Mouse (Mus musculus) intestine, embryonic 15.5 days (tissue): ENCODE results near the gene Lrrc66. TPM values are rescaled to one million over a fixed set of nuclear protein-coding genes. Genes with fewer than 3 reads are reported as not detected.
"Not testable (repeated sequence)": the region's sequence is repeated elsewhere in the genome, so short reads cannot be mapped to it uniquely, and the experiment has no call there.

ENCODE experiments used
- ATAC-seq: fragments of 200-750 bp; cut with Nextera tagmentation; 2 replicates; pipeline ENCODE4 v1.8.0; 2017; ENCODE audit warnings: moderate TSS enrichment, moderate library complexity
- H3K27ac ChIP-seq: fragments of 300-500 bp; sonication (generic); 2 replicates; pipeline ENCODE4 v1.5.1; 2015; ENCODE audit warnings: mild to moderate bottlenecking, inconsistent platforms
- H3K27me3 ChIP-seq: fragments of 300-500 bp; sonication (generic); replicated peaks from 2 replicates; pipeline ENCODE4 v1.6.1; 2015; ENCODE audit warnings: inconsistent platforms
- H3K36me3 ChIP-seq: fragments of 300-500 bp; sonication (generic); 2 replicates; pipeline ENCODE4 v1.6.1; 2015; ENCODE audit warnings: inconsistent platforms
- H3K4me1 ChIP-seq: fragments of 300-500 bp; sonication (generic); replicated peaks from 2 replicates; pipeline ENCODE4 v1.6.1; 2015; ENCODE audit warnings: inconsistent platforms
- H3K4me2 ChIP-seq: fragments of 300-500 bp; sonication (generic); replicated peaks from 2 replicates; pipeline ENCODE4 v1.6.1; 2015; ENCODE audit warnings: mild to moderate bottlenecking, inconsistent platforms
- H3K4me3 ChIP-seq: fragments of 300-500 bp; sonication (generic); replicated peaks from 2 replicates; pipeline ENCODE4 v1.5.1; 2015; ENCODE audit warnings: inconsistent platforms
- H3K9ac ChIP-seq: fragments of 300-500 bp; sonication (generic); 2 replicates; pipeline ENCODE4 v1.6.1; 2015; ENCODE audit warnings: inconsistent platforms
- H3K9me3 ChIP-seq: fragments of 300-500 bp; sonication (generic); 2 replicates; pipeline ENCODE4 v1.6.1; 2016; ENCODE audit warnings: inconsistent platforms
- WGBS: fragments of 180-500 bp; shearing (Covaris S2); methylation state at CpG from one replicate; pipeline ENCODE4 v1.1.7; 2015; 5-methylcytosine and 5-hydroxymethylcytosine counted together
- polyA plus RNA-seq: library from polyadenylated mRNA; unstranded; fragments of >200 nt; fragmentation: Nextera tagmentation; extraction: Ambion mirVana; gene quantifications from 2 replicates; pipeline ENCODE4 v1.2.1, GENCODE M21; 2015

Gene Lrrc66
- polyA plus RNA-seq, 1 experiment from 2014 or later: 5.5 TPM

- WGBS: 88% methylated on average over 6 of the region's 6 CpGs
- no peak overlapping the region for H3K9ac ChIP-seq
- no peaks in the 10 kb centered on the region for H3K27me3 ChIP-seq
- H3K36me3 ChIP-seq: no peaks in the 10 kb centered on the region
- no peak for ATAC-seq
- no peak overlapping the region for H3K4me3 ChIP-seq
- no peak overlapping the region for H3K4me2 ChIP-seq
- H3K27ac ChIP-seq: no peak overlapping the region
- H3K4me1 ChIP-seq: no peaks in the 10 kb centered on the region
- H3K9me3 ChIP-seq: no peaks in the 10 kb centered on the region
These were observed 27.8 kb downstream of the Lrrc66 start for GRCm38 (mm10) chr5:73604542-73604941.

- 73% methylated on average over 3 of the region's 3 CpGs for WGBS
These were observed 29.5 kb downstream of the Lrrc66 start for GRCm38 (mm10) chr5:73602865-73603264.

GRCm38 (mm10) chr5:73601361-73601763, 31.0 kb downstream of the Lrrc66 start:
- H3K4me1 ChIP-seq: no peaks in the 10 kb centered on the region

More at GRCm38 (mm10) chr5:73602865-73603264, 29.5 kb downstream of the Lrrc66 start:
- H3K9me3 ChIP-seq: no peaks in the 10 kb centered on the region
- H3K4me1 ChIP-seq: no peaks in the 10 kb centered on the region
- no peaks in the 10 kb centered on the region for H3K27me3 ChIP-seq
- H3K9ac ChIP-seq: no peak overlapping the region
- H3K27ac ChIP-seq: no peak overlapping the region
- H3K4me3 ChIP-seq: no peak overlapping the region
- no peaks in the 10 kb centered on the region for H3K36me3 ChIP-seq
- H3K4me2 ChIP-seq: no peak overlapping the region
- ATAC-seq: no peak

GRCm38 (mm10) chr5:73599991-73600390, 32.3 kb downstream of the Lrrc66 start:
- WGBS: 78% methylated on average over 2 of the region's 2 CpGs
- Histone ChIP-seq H3K9ac (no peak overlapping the region), H3K36me3 (no peaks in the 10 kb centered on the region), H3K27me3 (no peaks in the 10 kb centered on the region), H3K27ac (no peak overlapping the region), H3K4me3 (no peak overlapping the region), H3K4me1 (no peaks in the 10 kb centered on the region), H3K9me3 (no peaks in the 10 kb centered on the region), H3K4me2 (no peak overlapping the region)
- ATAC-seq: no peak

More at GRCm38 (mm10) chr5:73601361-73601763, 31.0 kb downstream of the Lrrc66 start:
- Histone ChIP-seq H3K36me3 (no peaks in the 10 kb centered on the region), H3K4me2 (no peak overlapping the region), H3K9ac (no peak overlapping the region), H3K27me3 (no peaks in the 10 kb centered on the region), H3K4me3 (no peak overlapping the region), H3K9me3 (no peaks in the 10 kb centered on the region), H3K27ac (no peak overlapping the region)
- WGBS: 77% methylated on average over 8 of the region's 8 CpGs
- ATAC-seq: no peak

GRCm38 (mm10) chr5:73598943-73599695, 33.2 kb downstream of the Lrrc66 start:
- WGBS: 66% methylated on average over 5 of the region's 5 CpGs
- no peak for ATAC-seq
- no peaks in the 10 kb centered on the region for H3K9me3 ChIP-seq
- no peaks in the 10 kb centered on the region for H3K4me1 ChIP-seq
- H3K27ac ChIP-seq: no peak overlapping the region
- no peak overlapping the region for H3K4me2 ChIP-seq
- no peaks in the 10 kb centered on the region for H3K36me3 ChIP-seq
- H3K4me3 ChIP-seq: no peak overlapping the region
- no peak overlapping the region for H3K9ac ChIP-seq
- no peaks in the 10 kb centered on the region for H3K27me3 ChIP-seq

GRCm38 (mm10) chr5:73587119-73587518, 45.2 kb downstream of the Lrrc66 start:
- no peak overlapping the region for H3K4me3 ChIP-seq
- peak; percentile 76 for ATAC-seq
- H3K9ac ChIP-seq: no peak overlapping the region
- no peaks in the 10 kb centered on the region for H3K4me1 ChIP-seq
- no peaks in the 10 kb centered on the region for H3K36me3 ChIP-seq
- WGBS: 49% methylated on average over 3 of the region's 3 CpGs
- H3K9me3 ChIP-seq: no peaks in the 10 kb centered on the region
- H3K4me2 ChIP-seq: no peak overlapping the region
- H3K27me3 ChIP-seq: no peaks in the 10 kb centered on the region
- no peak overlapping the region for H3K27ac ChIP-seq

GRCm38 (mm10) chr5:73586597-73586996, 45.7 kb downstream of the Lrrc66 start:
- Histone ChIP-seq H3K36me3 (no peaks in the 10 kb centered on the region), H3K9me3 (no peaks in the 10 kb centered on the region), H3K27me3 (no peaks in the 10 kb centered on the region), H3K4me2 (no peak overlapping the region), H3K27ac (no peak overlapping the region), H3K9ac (no peak overlapping the region), H3K4me3 (no peak overlapping the region), H3K4me1 (no peaks in the 10 kb centered on the region)
- no peak for ATAC-seq
- WGBS: 45% methylated on average over 4 of the region's 4 CpGs

- no peaks in the 10 kb centered on the region for H3K9me3 ChIP-seq
- no peak overlapping the region for H3K4me3 ChIP-seq
- no peak for ATAC-seq
- H3K36me3 ChIP-seq: no peaks in the 10 kb centered on the region
- no peaks in the 10 kb centered on the region for H3K4me1 ChIP-seq
- H3K27me3 ChIP-seq: no peaks in the 10 kb centered on the region
- H3K9ac ChIP-seq: no peak overlapping the region
- WGBS: 48% methylated on average over 7 of the region's 7 CpGs
- no peak overlapping the region for H3K27ac ChIP-seq
- no peak overlapping the region for H3K4me2 ChIP-seq
These were observed 46.9 kb downstream of the Lrrc66 start for GRCm38 (mm10) chr5:73585212-73586115.

- H3K4me2 ChIP-seq, H3K27ac ChIP-seq, ATAC-seq, H3K4me3 ChIP-seq, H3K4me1 ChIP-seq, H3K27me3 ChIP-seq, H3K36me3 ChIP-seq, H3K9me3 ChIP-seq, H3K9ac ChIP-seq: not testable (repeated sequence)
- WGBS: 79% methylated on average over 6 of the region's 6 CpGs
These were observed 48.3 kb downstream of the Lrrc66 start for GRCm38 (mm10) chr5:73584011-73584410.

GRCm38 (mm10) chr5:73578131-73578530, 54.2 kb downstream of the Lrrc66 start:
- Histone ChIP-seq H3K36me3 (no peaks in the 10 kb centered on the region), H3K27ac (no peak overlapping the region), H3K9ac (no peak overlapping the region), H3K9me3 (no peaks in the 10 kb centered on the region), H3K27me3 (no peaks in the 10 kb centered on the region), H3K4me3 (no peak overlapping the region), H3K4me2 (no peak overlapping the region), H3K4me1 (no peaks in the 10 kb centered on the region)
- 88% methylated on average over 3 of the region's 3 CpGs for WGBS
- ATAC-seq: no peak

GRCm38 (mm10) chr5:73576708-73577107, 55.6 kb downstream of the Lrrc66 start:
- no peaks in the 10 kb centered on the region for H3K4me1 ChIP-seq
- no peak overlapping the region for H3K9ac ChIP-seq
- H3K4me3 ChIP-seq: no peak overlapping the region
- ATAC-seq: no peak
- no peaks in the 10 kb centered on the region for H3K27me3 ChIP-seq
- H3K9me3 ChIP-seq: no peaks in the 10 kb centered on the region
- H3K27ac ChIP-seq: no peak overlapping the region
- 72% methylated on average over 7 of the region's 7 CpGs for WGBS
- no peaks in the 10 kb centered on the region for H3K36me3 ChIP-seq
- H3K4me2 ChIP-seq: no peak overlapping the region

GRCm38 (mm10) chr5:73574616-73575015, 57.7 kb downstream of the Lrrc66 start:
- no peak overlapping the region for H3K4me2 ChIP-seq
- no peak overlapping the region for H3K27ac ChIP-seq
- no peak for ATAC-seq
- no peaks in the 10 kb centered on the region for H3K9me3 ChIP-seq
- H3K4me3 ChIP-seq: no peak overlapping the region
- H3K27me3 ChIP-seq: no peaks in the 10 kb centered on the region
- no peaks in the 10 kb centered on the region for H3K36me3 ChIP-seq
- no peaks in the 10 kb centered on the region for H3K4me1 ChIP-seq
- 94% methylated on average over 4 of the region's 4 CpGs for WGBS
- H3K9ac ChIP-seq: no peak overlapping the region
